Mouse (Mus musculus): ENCODE results near the gene Zfp239. TPM values are rescaled to one million over a fixed set of nuclear protein-coding genes. Genes with fewer than 3 reads are reported as not detected.

Zfp239 gene
- polyA plus RNA-seq, 1 experiment: 0.36 TPM

Other genes starting within 250 kb of the Zfp239 start
- gene Zfp637, start 20.9 kb upstream of the Zfp239 start, polyA plus RNA-seq (2012; ENCODE audit: insufficient read depth, insufficient read length, missing spikeins): 31.5 and 40.5 TPM in 2 replicates
- 147 and 185 TPM in 2 replicates for gene Hnrnpf, start 38.2 kb downstream of the Zfp239 start, polyA plus RNA-seq (2012; ENCODE audit: insufficient read depth, insufficient read length, missing spikeins)
- not detected in 2 replicates for gene Fxyd4, start 75.6 kb downstream of the Zfp239 start, polyA plus RNA-seq (2012; ENCODE audit: insufficient read depth, insufficient read length, missing spikeins)
- not detected in 2 replicates for gene Rasgef1a, start 149.3 kb downstream of the Zfp239 start, polyA plus RNA-seq (2012; ENCODE audit: insufficient read depth, insufficient read length, missing spikeins)

Measured in brown adipose tissue, adult 24 weeks (tissue).